Mouse (Mus musculus): ENCODE results near the gene Plcg2. TPM values are rescaled to one million over a fixed set of nuclear protein-coding genes. Genes with fewer than 3 reads are reported as not detected.

The Plcg2 gene
- polyA plus RNA-seq, 1 experiment from 2014 or later, result 0.85 TPM

- H3K9ac ChIP-seq (replicated peaks; ENCODE audit: low read depth, low read length), result no peak overlapping the region
- ATAC-seq, result peak; percentile 65
Observed at GRCm38 (mm10) chr8:117626040-117626838, 128.1 kb downstream of the Plcg2 start.

GRCm38 (mm10) chr8:117627096-117627495, 129.0 kb downstream of the Plcg2 start:
- Histone ChIP-seq H3K27ac (ENCODE audit: low read length) (no peak overlapping the region), H3K9me3 (ENCODE audit: control insufficient read depth, low read length) (peaks cover 3% of the 10 kb centered on the region; the same call in 1 of the 2 replicates), H3K27me3 (replicated peaks; ENCODE audit: control insufficient read depth, insufficient read depth, low read length) (no peaks in the 10 kb centered on the region), H3K4me2 (ENCODE audit: low read length) (no peak overlapping the region), H3K9ac (replicated peaks; ENCODE audit: low read depth, low read length) (no peak overlapping the region), H3K36me3 (ENCODE audit: control insufficient read depth, insufficient read depth) (no peaks in the 10 kb centered on the region), H3K4me1 (replicated peaks; ENCODE audit: control insufficient read depth, insufficient read depth, low read length) (no peaks in the 10 kb centered on the region), H3K4me3 (replicated peaks; ENCODE audit: low read length) (no peak overlapping the region)
- WGBS, result 72% methylated on average over 9 of the region's 9 CpGs
- ATAC-seq, result no peak

More at GRCm38 (mm10) chr8:117626040-117626838, 128.1 kb downstream of the Plcg2 start:
- H3K27ac ChIP-seq (ENCODE audit: low read length), result no peak overlapping the region
- WGBS, result 61% methylated on average over 14 of the region's 14 CpGs
- H3K9me3 ChIP-seq (ENCODE audit: control insufficient read depth, low read length), result peaks cover 3% of the 10 kb centered on the region; the same call in 1 of the 2 replicates
- no peak overlapping the region for H3K4me2 ChIP-seq (ENCODE audit: low read length)
- no peaks in the 10 kb centered on the region for H3K36me3 ChIP-seq (ENCODE audit: control insufficient read depth, insufficient read depth)
- H3K4me3 ChIP-seq (replicated peaks; ENCODE audit: low read length), result no peak overlapping the region
- no peaks in the 10 kb centered on the region for H3K4me1 ChIP-seq (replicated peaks; ENCODE audit: control insufficient read depth, insufficient read depth, low read length)
- no peaks in the 10 kb centered on the region for H3K27me3 ChIP-seq (replicated peaks; ENCODE audit: control insufficient read depth, insufficient read depth, low read length)

- Histone ChIP-seq H3K36me3 (ENCODE audit: control insufficient read depth, insufficient read depth) (no peaks in the 10 kb centered on the region), H3K9me3 (ENCODE audit: control insufficient read depth, low read length) (no peaks in the 10 kb centered on the region), H3K27ac (ENCODE audit: low read length) (no peak overlapping the region), H3K27me3 (replicated peaks; ENCODE audit: control insufficient read depth, insufficient read depth, low read length) (no peaks in the 10 kb centered on the region), H3K9ac (replicated peaks; ENCODE audit: low read depth, low read length) (no peak overlapping the region), H3K4me3 (replicated peaks; ENCODE audit: low read length) (no peak overlapping the region), H3K4me2 (ENCODE audit: low read length) (no peak overlapping the region), H3K4me1 (replicated peaks; ENCODE audit: control insufficient read depth, insufficient read depth, low read length) (no peaks in the 10 kb centered on the region)
- ATAC-seq, result no peak
- 90% methylated on average over 5 of the region's 5 CpGs for WGBS
Observed at GRCm38 (mm10) chr8:117632532-117632931, 134.4 kb downstream of the Plcg2 start.

GRCm38 (mm10) chr8:117634406-117634805, 136.3 kb downstream of the Plcg2 start:
- Histone ChIP-seq H3K4me2 (ENCODE audit: low read length) (no peak overlapping the region), H3K36me3 (ENCODE audit: control insufficient read depth, insufficient read depth) (no peaks in the 10 kb centered on the region), H3K27me3 (replicated peaks; ENCODE audit: control insufficient read depth, insufficient read depth, low read length) (no peaks in the 10 kb centered on the region), H3K4me3 (replicated peaks; ENCODE audit: low read length) (no peak overlapping the region), H3K9me3 (ENCODE audit: control insufficient read depth, low read length) (no peaks in the 10 kb centered on the region), H3K4me1 (replicated peaks; ENCODE audit: control insufficient read depth, insufficient read depth, low read length) (no peaks in the 10 kb centered on the region), H3K9ac (replicated peaks; ENCODE audit: low read depth, low read length) (no peak overlapping the region), H3K27ac (ENCODE audit: low read length) (no peak overlapping the region)
- ATAC-seq, result no peak
- WGBS, result 86% methylated on average over 7 of the region's 7 CpGs

GRCm38 (mm10) chr8:117637462-117637861, 139.4 kb downstream of the Plcg2 start:
- Histone ChIP-seq H3K4me3 (replicated peaks; ENCODE audit: low read length) (no peak overlapping the region), H3K9me3 (ENCODE audit: control insufficient read depth, low read length) (peaks cover 2% of the 10 kb centered on the region; the same call in 1 of the 2 replicates), H3K4me2 (ENCODE audit: low read length) (no peak overlapping the region), H3K36me3 (ENCODE audit: control insufficient read depth, insufficient read depth) (no peaks in the 10 kb centered on the region), H3K27ac (ENCODE audit: low read length) (no peak overlapping the region), H3K27me3 (replicated peaks; ENCODE audit: control insufficient read depth, insufficient read depth, low read length) (no peaks in the 10 kb centered on the region), H3K9ac (replicated peaks; ENCODE audit: low read depth, low read length) (no peak overlapping the region), H3K4me1 (replicated peaks; ENCODE audit: control insufficient read depth, insufficient read depth, low read length) (no peaks in the 10 kb centered on the region)
- WGBS, result 72% methylated on average over 3 of the region's 3 CpGs
- no peak for ATAC-seq

- H3K4me1 ChIP-seq (replicated peaks; ENCODE audit: control insufficient read depth, insufficient read depth, low read length), result no peaks in the 10 kb centered on the region
- H3K4me3 ChIP-seq (replicated peaks; ENCODE audit: low read length), result no peak overlapping the region
- no peaks in the 10 kb centered on the region for H3K27me3 ChIP-seq (replicated peaks; ENCODE audit: control insufficient read depth, insufficient read depth, low read length)
- H3K9ac ChIP-seq (replicated peaks; ENCODE audit: low read depth, low read length), result no peak overlapping the region
- H3K27ac ChIP-seq (ENCODE audit: low read length), result no peak overlapping the region
- H3K9me3 ChIP-seq (ENCODE audit: control insufficient read depth, low read length), result peaks cover 2% of the 10 kb centered on the region; the same call in 1 of the 2 replicates
- H3K4me2 ChIP-seq (ENCODE audit: low read length), result no peak overlapping the region
- 96% methylated on average over 9 of the region's 9 CpGs for WGBS
- H3K36me3 ChIP-seq (ENCODE audit: control insufficient read depth, insufficient read depth), result no peaks in the 10 kb centered on the region
- ATAC-seq, result no peak
Observed at GRCm38 (mm10) chr8:117639631-117640030, 141.5 kb downstream of the Plcg2 start.

- ATAC-seq, result no peak
- Histone ChIP-seq H3K27ac (ENCODE audit: low read length) (no peak overlapping the region), H3K9me3 (ENCODE audit: control insufficient read depth, low read length) (no peaks in the 10 kb centered on the region), H3K4me2 (ENCODE audit: low read length) (no peak overlapping the region), H3K4me3 (replicated peaks; ENCODE audit: low read length) (no peak overlapping the region), H3K9ac (replicated peaks; ENCODE audit: low read depth, low read length) (no peak overlapping the region), H3K4me1 (replicated peaks; ENCODE audit: control insufficient read depth, insufficient read depth, low read length) (no peaks in the 10 kb centered on the region), H3K27me3 (replicated peaks; ENCODE audit: control insufficient read depth, insufficient read depth, low read length) (no peaks in the 10 kb centered on the region), H3K36me3 (ENCODE audit: control insufficient read depth, insufficient read depth) (no peaks in the 10 kb centered on the region)
- WGBS, result 74% methylated on average over 5 of the region's 5 CpGs
Observed at GRCm38 (mm10) chr8:117645486-117645885, 147.4 kb downstream of the Plcg2 start.

GRCm38 (mm10) chr8:117646020-117646419, 147.9 kb downstream of the Plcg2 start:
- no peak for ATAC-seq
- 58% methylated on average over 2 of the region's 2 CpGs for WGBS
- Histone ChIP-seq H3K9me3 (ENCODE audit: control insufficient read depth, low read length) (no peaks in the 10 kb centered on the region), H3K9ac (replicated peaks; ENCODE audit: low read depth, low read length) (no peak overlapping the region), H3K27me3 (replicated peaks; ENCODE audit: control insufficient read depth, insufficient read depth, low read length) (no peaks in the 10 kb centered on the region), H3K27ac (ENCODE audit: low read length) (no peak overlapping the region), H3K4me3 (replicated peaks; ENCODE audit: low read length) (no peak overlapping the region), H3K36me3 (ENCODE audit: control insufficient read depth, insufficient read depth) (no peaks in the 10 kb centered on the region), H3K4me1 (replicated peaks; ENCODE audit: control insufficient read depth, insufficient read depth, low read length) (no peaks in the 10 kb centered on the region), H3K4me2 (ENCODE audit: low read length) (no peak overlapping the region)

- no peak for ATAC-seq
- WGBS, result 76% methylated on average over 5 of the region's 5 CpGs
- no peaks in the 10 kb centered on the region for H3K27me3 ChIP-seq (replicated peaks; ENCODE audit: control insufficient read depth, insufficient read depth, low read length)
Observed at GRCm38 (mm10) chr8:117646440-117646839, 148.3 kb downstream of the Plcg2 start.

More at GRCm38 (mm10) chr8:117646440-117646839, 148.3 kb downstream of the Plcg2 start:
- H3K9me3 ChIP-seq (ENCODE audit: control insufficient read depth, low read length), result no peaks in the 10 kb centered on the region
- no peak overlapping the region for H3K4me3 ChIP-seq (replicated peaks; ENCODE audit: low read length)
- H3K27ac ChIP-seq (ENCODE audit: low read length), result no peak overlapping the region
- no peaks in the 10 kb centered on the region for H3K36me3 ChIP-seq (ENCODE audit: control insufficient read depth, insufficient read depth)
- no peaks in the 10 kb centered on the region for H3K4me1 ChIP-seq (replicated peaks; ENCODE audit: control insufficient read depth, insufficient read depth, low read length)
- H3K9ac ChIP-seq (replicated peaks; ENCODE audit: low read depth, low read length), result no peak overlapping the region
- no peak overlapping the region for H3K4me2 ChIP-seq (ENCODE audit: low read length)
